Mouse (Mus musculus): ENCODE measurements around the gene Olfm1.

Gene Olfm1

DNA sequence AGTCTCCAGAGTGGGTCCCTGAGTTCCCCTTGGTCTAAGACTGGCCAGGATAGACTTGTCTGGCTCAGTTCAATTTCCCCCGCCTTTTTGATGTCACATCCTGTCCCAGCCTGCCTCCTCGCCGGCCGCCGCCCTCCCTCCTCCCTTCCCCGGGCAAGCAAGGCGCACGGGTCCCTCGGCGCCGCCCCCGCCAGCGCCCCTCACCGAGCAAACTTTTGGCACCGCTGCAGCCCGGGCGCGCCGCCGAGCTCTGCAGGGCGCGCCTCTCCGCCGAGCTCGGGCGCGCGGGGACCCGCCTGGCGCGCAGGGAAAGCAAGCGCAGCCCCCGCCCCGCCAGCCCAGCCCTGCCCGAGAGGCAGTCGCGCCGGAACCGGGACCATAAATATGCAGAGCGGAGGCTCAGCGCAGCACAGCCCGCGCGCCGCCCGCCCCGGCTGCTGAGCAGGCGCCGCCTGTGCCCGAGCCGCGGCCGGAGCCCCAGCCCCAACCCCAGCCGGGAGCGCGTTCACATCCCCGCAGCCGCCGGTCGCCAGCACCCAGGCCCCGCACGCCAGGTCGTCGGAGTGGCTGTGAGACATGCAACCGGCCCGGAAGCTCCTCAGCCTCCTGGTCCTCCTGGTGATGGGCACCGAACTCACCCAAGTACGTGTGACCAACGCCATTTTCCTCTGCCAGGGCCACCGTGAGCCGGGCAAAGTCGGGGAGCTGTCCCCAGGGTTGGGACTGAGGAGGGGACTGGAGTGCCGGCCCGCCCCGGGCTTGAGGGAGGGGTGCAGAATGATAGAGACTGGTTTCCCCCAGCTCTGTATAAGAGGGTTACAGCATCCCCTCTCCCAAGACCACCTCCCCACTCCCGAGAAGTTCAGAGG, at the start of gene Olfm1:
TSS of gene Olfm1 (plus strand) at position 172 of the 869 bp plus-strand sequence.
- peak; percentile 75; the same call in 1 of the 2 replicates for ATAC-seq (ENCODE audit: insufficient number of reproducible peaks, low FRiP score, low TSS enrichment)

DNA sequence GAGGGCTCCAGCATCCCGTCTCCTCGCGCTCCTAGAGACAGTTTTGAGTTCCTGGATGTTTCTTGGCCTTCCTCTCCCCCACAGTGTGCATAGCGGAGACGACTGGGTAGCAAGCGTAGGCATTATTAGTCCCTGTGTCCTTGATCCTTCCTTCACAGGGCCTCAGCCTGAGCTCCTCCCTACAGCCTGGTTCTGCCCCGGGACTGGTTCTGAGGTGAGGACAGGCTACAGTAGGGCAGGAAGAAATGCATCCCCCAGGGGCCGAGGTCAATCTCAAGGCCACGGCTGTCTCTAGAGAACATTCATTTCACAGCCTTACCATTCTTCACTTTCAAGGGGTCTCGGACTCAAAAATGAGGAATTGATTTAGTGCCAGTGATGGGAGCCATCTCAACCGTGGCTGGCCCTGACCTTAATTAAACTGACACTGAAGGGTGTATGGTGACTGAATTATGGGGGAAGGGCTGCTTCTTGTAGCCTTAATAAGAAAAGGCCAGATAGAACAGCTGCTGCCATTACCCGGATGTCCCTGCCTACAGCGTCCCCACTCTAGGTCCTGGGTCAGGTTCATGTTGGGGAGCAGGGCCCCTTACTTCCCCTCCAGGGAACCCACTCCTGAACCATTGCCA, 49.3 kb upstream of the Olfm1 start:
- no peak for ATAC-seq (ENCODE audit: insufficient number of reproducible peaks, low FRiP score, low TSS enrichment)

DNA sequence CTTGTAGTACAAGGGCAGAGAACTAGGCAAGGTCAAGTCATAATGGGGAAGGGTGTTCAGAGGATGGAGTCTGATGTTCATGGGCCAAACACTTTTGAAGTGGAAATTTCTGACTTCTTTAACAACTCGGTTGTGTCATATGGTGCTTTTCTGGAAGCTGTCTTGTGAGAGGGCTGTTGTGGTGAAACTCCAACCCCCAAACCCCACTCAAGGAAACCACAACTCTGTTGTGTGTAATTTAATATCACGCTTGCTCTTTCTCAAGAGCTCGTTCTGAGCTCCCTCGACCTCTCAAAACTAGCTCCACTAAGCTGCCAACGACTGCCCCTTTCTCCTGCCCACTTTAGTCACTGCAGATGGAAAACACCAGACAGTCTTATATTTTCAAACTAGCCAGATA, 47.1 kb upstream of the Olfm1 start:
- no peak for ATAC-seq (ENCODE audit: insufficient number of reproducible peaks, low FRiP score, low TSS enrichment)

DNA sequence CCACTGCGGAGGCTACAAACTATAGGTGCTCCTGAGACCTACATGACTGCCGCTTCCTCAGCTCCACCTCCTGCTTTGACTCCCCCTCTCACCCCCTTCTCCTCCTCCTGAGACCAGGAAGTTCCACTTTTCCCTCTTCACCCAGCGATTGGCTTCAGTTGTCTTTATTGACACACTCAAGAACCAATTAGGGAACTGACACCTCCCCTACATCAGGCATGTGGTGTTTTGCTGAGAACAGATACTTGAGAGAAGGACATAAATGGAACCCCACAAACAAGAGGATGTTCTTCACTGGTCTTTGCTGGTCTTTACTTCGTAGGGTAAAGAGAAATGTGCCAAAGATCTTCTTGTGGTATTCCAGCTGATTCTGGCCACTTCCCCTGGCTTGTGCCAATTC, 46.6 kb upstream of the Olfm1 start:
- no peak for ATAC-seq (ENCODE audit: insufficient number of reproducible peaks, low FRiP score, low TSS enrichment)

DNA sequence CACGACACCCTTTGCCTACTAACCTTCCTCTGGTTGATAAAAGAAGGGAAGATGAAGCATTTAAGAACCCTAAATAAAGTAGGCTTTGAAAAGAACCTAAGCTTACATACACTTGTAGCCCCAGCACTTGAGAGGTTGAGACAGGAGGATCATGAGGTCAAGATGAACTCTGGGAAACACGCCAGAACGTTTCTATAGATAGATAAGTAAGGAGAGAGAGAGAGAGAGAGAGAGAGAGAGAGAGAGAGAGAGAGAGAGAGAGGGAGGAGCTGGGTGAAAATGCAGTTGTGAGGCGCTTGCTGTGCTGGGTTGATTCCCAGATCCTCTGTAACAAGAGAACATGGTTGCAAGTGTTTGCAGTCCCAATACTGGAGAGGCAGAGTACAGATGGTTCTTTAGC, 46.1 kb upstream of the Olfm1 start:
- no peak for ATAC-seq (ENCODE audit: insufficient number of reproducible peaks, low FRiP score, low TSS enrichment)

DNA sequence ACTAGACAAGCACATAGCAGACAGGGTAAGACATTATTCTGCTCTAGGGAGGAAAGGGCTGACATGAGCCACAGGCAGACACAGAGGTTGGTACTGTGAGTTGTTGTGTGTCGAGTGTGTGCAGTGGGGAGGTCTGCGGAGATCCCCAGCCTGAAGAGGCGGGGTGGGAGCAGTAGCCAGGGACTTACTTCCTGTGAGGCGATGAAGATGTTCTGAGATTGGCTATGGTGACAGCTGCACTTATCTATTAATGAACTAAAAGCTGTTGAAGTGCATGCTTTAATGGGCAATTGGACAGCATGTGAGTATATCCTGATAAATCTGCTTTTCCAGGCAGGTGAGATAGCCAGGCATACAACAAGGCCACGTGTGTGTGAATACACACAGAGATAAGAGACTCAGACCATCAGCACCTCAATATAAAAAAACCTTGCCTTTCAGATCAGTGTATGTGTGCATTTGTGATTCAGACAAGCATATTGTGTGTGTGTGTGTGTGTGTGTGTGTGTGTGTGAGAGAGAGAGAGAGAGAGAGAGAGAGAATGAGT, 45.5 kb upstream of the Olfm1 start:
- ATAC-seq (ENCODE audit: insufficient number of reproducible peaks, low FRiP score, low TSS enrichment): no peak

DNA sequence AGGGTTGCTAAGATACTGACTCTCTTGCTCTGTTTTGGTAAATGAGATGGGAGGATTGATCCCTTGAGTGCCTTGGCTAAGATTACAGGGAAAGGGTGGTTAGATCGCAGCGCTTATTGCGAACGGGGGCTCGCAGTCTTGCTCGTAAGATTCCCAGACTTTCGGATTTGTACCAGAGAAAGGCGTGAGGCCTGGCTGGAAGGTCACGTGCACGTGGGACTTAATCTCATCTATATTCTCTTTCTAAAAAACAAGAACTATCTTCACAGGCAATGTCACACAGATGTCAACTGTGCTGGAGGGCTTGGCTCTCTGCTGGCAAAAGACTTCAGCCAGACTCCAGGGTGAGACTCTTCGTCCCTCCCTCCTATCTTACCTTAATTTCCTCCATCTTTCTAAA, 43.1 kb upstream of the Olfm1 start:
- no peak for ATAC-seq (ENCODE audit: insufficient number of reproducible peaks, low FRiP score, low TSS enrichment)

DNA sequence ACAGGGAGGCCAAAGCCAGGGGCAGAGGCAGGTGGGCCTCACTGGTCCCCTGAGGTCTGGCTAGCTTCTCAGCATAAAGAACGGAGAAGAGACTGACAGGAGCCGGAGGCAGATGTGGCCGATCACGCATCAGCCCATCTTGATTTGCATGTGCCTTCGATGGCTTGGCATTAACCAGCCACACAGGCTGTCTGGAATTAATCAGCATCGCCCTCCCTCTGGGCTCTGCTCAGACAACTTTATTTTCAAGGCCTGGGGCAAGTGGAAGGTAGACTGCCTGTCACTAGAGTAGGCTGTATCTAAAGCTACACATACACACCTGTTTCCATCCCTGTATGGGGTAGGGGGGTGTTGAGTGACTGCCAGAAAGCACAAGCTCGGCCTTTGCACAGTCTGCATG, 32.2 kb upstream of the Olfm1 start:
- ATAC-seq (ENCODE audit: insufficient number of reproducible peaks, low FRiP score, low TSS enrichment): no peak

DNA sequence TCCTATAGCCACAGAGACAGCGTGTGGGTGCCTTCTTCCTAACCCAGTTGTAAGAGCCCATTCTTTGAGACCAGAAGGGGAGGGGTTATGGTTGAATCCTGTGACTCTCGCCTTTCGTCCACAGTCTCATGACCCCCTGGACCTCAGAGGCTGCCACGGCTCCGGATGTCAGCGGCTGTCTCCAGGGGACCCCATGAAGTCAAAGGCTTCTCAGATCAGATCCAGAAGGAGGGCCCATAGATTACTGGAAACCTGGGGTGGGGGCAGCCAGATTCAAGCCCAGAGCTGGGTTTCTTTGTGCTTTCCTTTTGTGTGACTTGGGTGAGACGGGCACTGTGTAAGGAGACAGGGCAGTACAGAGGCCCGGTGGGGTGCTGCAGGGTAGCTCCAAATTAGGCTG, 27.2 kb upstream of the Olfm1 start:
- ATAC-seq (ENCODE audit: insufficient number of reproducible peaks, low FRiP score, low TSS enrichment): no peak

DNA sequence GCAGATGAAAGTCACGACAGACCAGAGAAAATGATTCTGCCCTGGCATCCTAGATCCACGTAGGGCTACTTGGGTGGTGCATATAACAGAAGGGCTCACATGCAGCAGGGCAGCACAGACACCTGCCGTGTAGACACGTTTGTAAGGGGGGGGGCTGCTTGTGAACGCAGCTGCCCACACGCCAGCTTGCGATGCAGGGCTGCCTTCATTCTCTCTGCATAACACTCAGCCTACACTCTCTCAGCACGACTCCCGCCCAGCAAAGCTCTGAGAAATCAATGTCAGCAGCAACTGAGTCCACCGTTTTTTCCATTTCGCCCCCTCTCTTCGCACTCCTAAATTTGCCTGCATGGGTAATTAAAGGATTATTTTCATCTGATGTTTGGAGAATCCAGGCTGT, 23.5 kb upstream of the Olfm1 start:
- ATAC-seq (ENCODE audit: insufficient number of reproducible peaks, low FRiP score, low TSS enrichment): no peak

DNA sequence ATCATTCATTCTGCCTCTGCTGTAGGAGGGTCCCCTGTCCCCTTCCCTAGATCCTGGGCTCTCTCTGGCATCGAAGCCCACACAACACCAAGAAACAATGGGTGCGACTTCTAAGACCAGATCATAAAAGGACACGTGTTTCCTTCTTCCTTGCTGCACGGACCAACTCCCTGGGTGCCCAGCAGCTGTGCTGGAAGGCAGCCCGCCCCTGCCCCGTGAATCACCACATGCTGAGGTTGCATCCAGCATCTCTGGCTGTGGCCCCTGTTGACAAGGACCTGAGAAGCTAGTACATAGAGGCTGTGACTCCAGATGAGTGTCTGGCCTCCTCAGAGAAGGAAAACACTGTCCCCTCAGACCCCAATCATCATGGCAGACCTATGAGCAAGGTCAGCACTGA, 20.8 kb upstream of the Olfm1 start:
- no peak for ATAC-seq (ENCODE audit: insufficient number of reproducible peaks, low FRiP score, low TSS enrichment)

DNA sequence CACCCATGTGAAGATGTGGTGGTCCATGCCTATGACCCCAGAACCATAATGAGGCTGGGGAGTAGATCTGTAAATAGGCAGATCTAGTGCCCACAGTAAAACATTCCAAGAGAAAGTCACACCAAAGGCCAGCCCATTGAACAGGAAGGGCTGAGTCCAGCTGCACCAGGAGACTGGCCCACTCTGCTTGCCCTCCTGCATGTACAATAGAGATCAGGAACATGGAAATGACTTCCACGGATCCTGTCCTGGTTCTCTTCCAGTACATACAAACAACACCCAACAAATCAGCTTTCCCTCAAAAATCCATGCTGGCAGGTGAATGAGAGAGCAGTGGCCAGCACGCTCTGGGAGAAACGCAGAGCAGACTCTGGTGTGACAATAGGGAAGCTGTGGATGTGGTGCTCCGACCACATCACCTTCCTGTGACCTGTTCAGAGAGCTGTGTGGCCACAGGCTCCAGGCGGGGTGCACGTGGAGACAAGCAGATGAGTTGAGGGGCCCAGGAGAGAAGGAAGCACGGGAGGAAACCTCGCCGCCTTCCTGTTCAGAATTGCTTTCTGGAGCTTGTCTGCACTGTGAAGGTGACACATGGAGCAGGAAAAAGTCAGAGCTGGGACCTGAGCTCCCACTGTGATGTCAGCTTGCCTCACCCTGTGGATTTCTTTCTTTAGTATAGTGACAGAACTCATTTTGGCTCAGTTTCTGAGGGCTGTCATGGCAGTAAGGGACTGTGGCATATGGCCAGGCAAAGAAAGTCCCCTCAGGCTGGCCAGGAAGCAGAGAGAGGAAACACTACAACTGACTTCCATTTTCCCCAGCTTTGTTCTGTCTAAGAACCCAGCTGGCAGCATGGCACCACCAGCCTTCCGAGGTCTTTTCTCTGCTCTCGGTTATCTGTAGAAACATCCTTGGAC, 19.3 kb upstream of the Olfm1 start:
- ATAC-seq (ENCODE audit: insufficient number of reproducible peaks, low FRiP score, low TSS enrichment): no peak

DNA sequence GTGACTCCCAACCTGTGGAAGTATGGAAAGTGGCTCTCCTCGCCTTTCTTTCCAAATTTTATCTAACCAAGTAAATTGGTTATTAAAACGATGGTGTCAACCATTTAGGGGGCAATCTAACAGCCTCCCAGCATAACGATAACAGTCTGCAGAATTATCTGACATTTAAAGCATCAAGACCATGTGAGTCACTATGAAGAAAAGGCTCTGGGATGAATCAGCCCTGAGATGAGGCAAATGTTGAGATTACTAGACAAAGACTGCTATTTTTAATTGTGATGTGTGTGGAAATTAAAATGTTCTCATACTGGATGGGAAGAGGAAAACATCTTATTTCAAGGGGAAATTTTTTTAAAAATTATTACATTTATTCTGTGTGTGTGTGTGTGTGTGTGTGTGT, 18.4 kb upstream of the Olfm1 start:
- no peak for ATAC-seq (ENCODE audit: insufficient number of reproducible peaks, low FRiP score, low TSS enrichment)

DNA sequence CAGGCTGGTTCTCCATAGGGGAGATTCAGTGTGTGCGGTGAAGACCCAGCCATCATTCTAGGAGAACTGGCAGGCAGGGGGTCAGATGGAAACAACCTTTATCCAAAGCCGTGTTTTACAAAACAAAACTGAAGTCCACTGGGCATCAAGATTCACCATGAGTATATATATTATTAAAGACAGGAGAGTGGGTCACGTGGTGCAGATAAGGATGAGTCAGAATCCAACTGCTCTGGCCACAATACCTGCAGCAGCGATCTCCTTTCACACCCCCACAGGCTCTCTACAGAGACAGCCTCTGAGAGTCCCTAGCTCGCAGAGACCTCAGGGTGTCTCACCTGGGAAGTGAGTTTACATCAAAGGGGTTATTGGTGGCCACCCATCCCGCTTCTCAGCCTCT, 14.2 kb upstream of the Olfm1 start:
- no peak for ATAC-seq (ENCODE audit: insufficient number of reproducible peaks, low FRiP score, low TSS enrichment)

DNA sequence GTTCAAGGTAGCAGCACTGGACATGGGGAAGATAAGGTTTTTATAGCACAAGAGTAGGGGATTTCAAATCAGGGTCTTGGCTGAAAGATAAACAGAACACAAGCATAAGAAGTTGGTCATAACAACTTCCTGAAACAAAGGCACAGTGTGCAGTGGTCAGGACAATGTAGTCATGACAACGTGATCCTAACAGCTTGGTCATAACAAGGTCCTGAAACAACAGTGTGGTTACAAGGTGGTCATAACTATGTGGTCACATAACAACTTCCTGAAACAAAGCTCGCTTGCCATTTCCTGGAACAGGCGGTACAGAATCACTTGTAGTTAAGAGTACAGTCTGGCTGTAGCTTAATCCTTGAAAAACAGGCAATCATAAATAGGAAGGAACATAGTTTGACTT, 12.7 kb upstream of the Olfm1 start:
- no peak for ATAC-seq (ENCODE audit: insufficient number of reproducible peaks, low FRiP score, low TSS enrichment)

DNA sequence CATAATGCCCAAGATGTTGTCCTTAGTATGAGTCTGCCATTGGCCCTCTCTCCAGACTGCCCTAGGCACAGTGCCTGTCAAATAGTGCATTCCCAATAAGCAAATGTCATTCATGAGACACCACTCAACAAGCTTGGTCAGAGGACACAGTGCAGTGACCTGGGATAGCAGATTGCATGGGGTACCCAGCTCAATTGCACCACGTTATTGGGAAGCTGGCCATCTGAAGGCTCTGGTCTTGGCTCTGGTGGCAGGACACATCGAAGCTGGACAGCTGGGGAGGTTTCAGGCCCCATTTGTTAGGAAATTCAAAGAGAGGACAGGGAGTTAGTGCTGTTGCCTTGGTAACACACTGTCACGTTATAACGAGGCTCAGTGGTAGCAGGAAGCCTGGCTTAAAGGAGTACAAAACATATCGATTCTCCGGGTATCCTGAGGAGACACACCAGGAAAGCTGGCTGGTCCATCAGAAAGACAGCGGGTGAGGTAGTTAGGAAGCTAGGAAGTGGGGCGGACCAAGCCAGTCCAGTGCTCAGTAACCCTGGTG, 4.3 kb upstream of the Olfm1 start:
- ATAC-seq (ENCODE audit: insufficient number of reproducible peaks, low FRiP score, low TSS enrichment): no peak

DNA sequence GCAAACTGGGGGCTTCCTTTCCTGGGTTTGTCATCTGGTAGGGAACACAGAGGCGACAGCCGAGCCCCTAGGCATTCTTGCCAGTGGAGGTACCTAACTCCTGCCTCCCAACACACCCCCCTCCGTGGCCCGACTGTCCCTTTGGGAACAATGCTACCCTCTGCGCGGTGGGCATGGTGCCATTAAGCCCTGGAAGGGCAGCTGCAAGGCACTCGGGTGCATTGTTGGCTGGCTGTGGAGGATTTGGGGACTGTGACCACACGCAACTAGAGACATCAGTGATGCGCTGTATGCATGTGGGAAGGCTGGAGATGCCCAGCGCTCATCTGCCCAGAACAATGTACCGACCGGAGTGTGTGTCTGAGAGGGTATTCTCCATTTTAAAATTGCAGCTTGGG, 897 bp downstream of the Olfm1 start:
- peak; percentile 12; the same call in 1 of the 2 replicates for ATAC-seq (ENCODE audit: insufficient number of reproducible peaks, low FRiP score, low TSS enrichment)

DNA sequence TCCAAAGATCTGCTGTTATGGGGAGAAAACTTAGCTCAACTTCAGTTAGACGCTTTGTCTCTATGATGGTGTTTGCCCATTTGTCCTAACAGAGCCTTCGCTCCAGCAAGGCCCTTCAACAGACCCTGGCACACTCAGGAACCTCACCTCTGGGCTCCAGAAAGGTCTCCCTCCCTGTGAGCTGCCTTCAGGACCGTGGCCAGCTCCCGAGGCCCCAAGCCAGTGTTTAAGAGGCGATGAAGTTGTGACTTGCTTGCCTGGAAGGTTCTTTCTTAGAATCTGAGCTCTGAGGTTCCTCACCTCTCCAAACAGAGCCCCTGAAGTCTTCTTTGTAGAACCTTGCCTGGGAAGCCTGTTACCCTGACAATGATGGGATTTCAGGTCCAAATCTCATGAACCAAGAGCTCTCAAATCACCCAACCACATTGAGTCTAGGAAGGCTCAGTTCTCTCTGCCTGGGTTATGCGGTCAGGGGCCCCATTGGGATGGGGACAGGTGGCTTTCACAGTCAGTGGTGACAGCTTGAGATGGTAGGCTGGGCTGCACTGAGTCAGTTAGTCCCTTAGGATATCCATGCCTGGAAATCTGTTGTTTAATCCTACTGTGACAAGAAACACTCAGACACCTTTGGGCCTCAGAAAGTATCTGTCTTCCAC, 2.3 kb downstream of the Olfm1 start:
- no peak for ATAC-seq (ENCODE audit: insufficient number of reproducible peaks, low FRiP score, low TSS enrichment)

DNA sequence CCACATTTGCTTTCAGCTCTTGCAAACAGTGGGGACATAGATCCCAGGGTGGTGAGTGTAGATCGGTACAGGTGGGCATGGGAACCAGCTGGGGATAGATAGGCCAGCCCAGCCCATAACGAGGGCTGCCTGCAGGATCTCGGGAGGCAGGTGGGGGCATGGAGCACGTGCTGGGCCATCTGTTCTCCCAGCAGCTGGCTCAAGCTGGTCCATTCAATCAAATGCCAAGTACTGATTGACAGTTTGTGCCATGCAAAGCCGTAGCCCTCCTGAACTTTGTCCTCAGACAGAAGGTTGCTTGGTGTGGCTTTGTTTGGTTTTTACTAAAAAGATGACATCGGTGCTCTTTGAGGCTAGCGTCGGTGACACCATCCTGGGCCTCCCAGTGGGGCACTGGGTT, 2.9 kb downstream of the Olfm1 start:
- no peak for ATAC-seq (ENCODE audit: insufficient number of reproducible peaks, low FRiP score, low TSS enrichment)

DNA sequence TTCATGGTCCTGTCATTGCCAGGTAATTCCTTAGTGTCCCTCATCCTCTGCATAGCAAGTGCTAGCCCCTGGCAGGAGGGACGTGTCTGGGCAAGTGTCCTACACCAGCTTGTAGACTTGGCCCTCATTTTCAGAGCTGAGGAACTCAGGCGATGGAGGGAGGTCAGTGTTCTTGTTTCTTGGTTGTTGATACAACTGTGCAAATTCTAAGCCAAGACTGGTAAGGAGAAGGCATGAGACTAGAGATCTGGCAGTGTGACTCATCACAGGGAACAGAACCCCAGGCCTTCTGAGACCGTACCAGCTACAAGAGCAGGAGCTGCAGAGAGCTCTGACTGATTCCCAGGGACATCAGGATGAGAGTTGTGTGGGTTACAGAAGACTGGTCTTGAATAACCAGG, 8.6 kb downstream of the Olfm1 start:
- ATAC-seq (ENCODE audit: insufficient number of reproducible peaks, low FRiP score, low TSS enrichment): no peak
